Comparison of ENCODE assay signal across 14 mouse cellular contexts in genomic region chr1:87270204-87270603, GRCm38 (mm10). TPM values are rescaled to one million over a fixed set of nuclear protein-coding genes. Genes with fewer than 3 reads are reported as not detected.
DNase-seq lines count a peak whose midpoint lies in the region; TF ChIP-seq lines count a peak whose summit lies in the region.
"Had no signal": no experiment of that assay in that cellular context is flagged by ENCODE, and none has a peak within 500 bp of the region (broad histone marks: within the 10 kb centered on the region; RNA-seq: fewer than 3 reads in every experiment).

No protein-coding gene starts in this region.

- peaks cover 16% of the 10 kb centered on the region; the same call in 1 of the 2 replicates for H3K4me1 ChIP-seq in kidney, adult 2 months (ENCODE audit: control insufficient read depth, insufficient read depth, low read length)
- H3K4me1 ChIP-seq: liver, embryonic 13.5 days had no signal

- peak; percentile 58 for DNase-seq in embryo, embryonic 10.5 days (ENCODE audit: low spot score)
- DNase-seq in embryo, embryonic 10 days (ENCODE audit: low spot score) = no peak
- DNase-seq in kidney, adult 2 months = peak; percentile 25
- no peak for DNase-seq in kidney, postnatal 36 days
- peak; percentile 35 for DNase-seq in retina, postnatal 1 day
- DNase-seq in retina, embryonic 14.5 days (ENCODE audit: low spot score) = no peak
- no peak for DNase-seq in thymus, adult 18-20 months
- DNase-seq in gastrocnemius, postnatal 36 days = no peak
- DNase-seq: cerebellum, adult 9-10 months; kidney, adult 8-10 months; liver, embryonic 13.5 days had no signal

- peak overlapping the region; percentile 60; the same call in 1 of the 2 replicates for H3K27ac ChIP-seq in kidney, adult 2 months (ENCODE audit: insufficient read depth, low read depth, low read length)
- H3K27ac ChIP-seq: left cerebral cortex, adult 2 months; liver, embryonic 13.5 days; macrophage had no signal

- H3K27me3 ChIP-seq in kidney, adult 2 months (replicated peaks; ENCODE audit: control insufficient read depth, insufficient read depth, low read length) = no peaks in the 10 kb centered on the region

- H3K36me3 ChIP-seq in kidney, adult 2 months (ENCODE audit: control insufficient read depth, insufficient read depth, low read length) = no peaks in the 10 kb centered on the region
- H3K36me3 ChIP-seq: liver, embryonic 13.5 days had no signal

- H3K4me3 ChIP-seq in kidney, adult 2 months (ENCODE audit: insufficient read depth, low read depth, low read length) = no peak overlapping the region
- H3K4me3 ChIP-seq: erythroblast, embryonic 14.5 days; left cerebral cortex, adult 2 months; liver, embryonic 13.5 days had no signal

- 54% methylated on average over 3 of the region's 3 CpGs for WGBS in kidney, adult 2 months

- no peak for TF ChIP-seq CTCF in kidney, adult 2 months (conservative IDR thresholded peaks at IDR 0.05; ENCODE audit: insufficient read depth, insufficient read length, low read depth, low read length)

- no peak for TF ChIP-seq POLR2A in kidney, adult 2 months (IDR thresholded peaks at IDR 0.05; ENCODE audit: low read depth, low read length)

- intact Hi-C loops in gastrocnemius, postnatal 36 days (cut with DNase I) = no loop called here

RNA-seq across cellular contexts. Expression of gene Efhd1, which starts 6.0 kb away (rescaled TPM):
- polyA plus RNA-seq in kidney, adult 2 months (2012; rRNA removed) = 152 and 161 TPM in 2 replicates
- 1 to 10 TPM; 4.1 to 4.7 TPM for total RNA-seq in gastrocnemius, postnatal 36 days (2021)
- polyA plus RNA-seq: erythroblast, embryonic 14.5 days had no signal

RNA-seq across cellular contexts. Expression of gene Eif4e2, which starts 56.5 kb away (rescaled TPM):
- polyA plus RNA-seq in kidney, adult 2 months (2012; rRNA removed) = 33.0 and 42.7 TPM in 2 replicates
- 10 to 100 TPM; 47.3 to 50.0 TPM for total RNA-seq in gastrocnemius, postnatal 36 days (2021)

RNA-seq across cellular contexts. Expression of gene Gigyf2, which starts 56.6 kb away (rescaled TPM):
- polyA plus RNA-seq in kidney, adult 2 months (2012; rRNA removed) = 40.4 and 47.1 TPM in 2 replicates
- total RNA-seq in gastrocnemius, postnatal 36 days (2021) = 10 to 100 TPM; 28.7 to 36.9 TPM

Comparison
In these comparisons a context has a peak if more than half of its experiments do, and no peak if none do; other contexts are left out.
1. DNase-seq: peak in embryo, embryonic 10.5 days (single experiment), kidney, adult 2 months (single experiment) and retina, postnatal 1 day (single experiment); none in embryo, embryonic 10 days (single experiment), kidney, postnatal 36 days (0 of 2), retina, embryonic 14.5 days (single experiment), thymus, adult 18-20 months (0 of 2) and gastrocnemius, postnatal 36 days (0 of 2).